Comparison of ENCODE assay signal across 12 mouse cellular contexts in genomic region chr1:132799258-132799657, GRCm38 (mm10). TPM values are rescaled to one million over a fixed set of nuclear protein-coding genes. Genes with fewer than 3 reads are reported as not detected.
DNase-seq lines count a peak whose midpoint lies in the region; ATAC-seq lines count a peak whose summit lies in the region.
"Had no signal": no experiment of that assay in that cellular context is flagged by ENCODE, and none has a peak within 500 bp of the region (broad histone marks: within the 10 kb centered on the region; RNA-seq: fewer than 3 reads in every experiment).

No protein-coding gene starts in this region.

- no peak overlapping the region for H3K4me3 ChIP-seq in hindbrain, embryonic 11.5 days (ENCODE audit: low read depth, low read length)
- no peak overlapping the region for H3K4me3 ChIP-seq in hindbrain, embryonic 12.5 days
- no peak overlapping the region for H3K4me3 ChIP-seq in limb, embryonic 10.5 days
- H3K4me3 ChIP-seq in intestine, embryonic 16.5 days (ENCODE audit: low read length) = no peak overlapping the region
- no peak overlapping the region for H3K4me3 ChIP-seq in midbrain, embryonic 13.5 days (replicated peaks)
- no peak overlapping the region for H3K4me3 ChIP-seq in forebrain, embryonic 12.5 days (replicated peaks)
- H3K4me3 ChIP-seq: embryonic facial prominence, embryonic 12.5 days; heart, embryonic 13.5 days; left cerebral cortex, adult 2 months; midbrain, embryonic 12.5 days had no signal

- peaks cover 4% of the 10 kb centered on the region; the same call in 1 of the 2 replicates for H3K27me3 ChIP-seq in hindbrain, embryonic 11.5 days (ENCODE audit: control insufficient read depth, insufficient read depth, low read length)
- H3K27me3 ChIP-seq in hindbrain, embryonic 12.5 days = peaks cover 11% of the 10 kb centered on the region
- H3K27me3 ChIP-seq in limb, embryonic 10.5 days (ENCODE audit: low read depth, poor library complexity, severe bottlenecking) = peaks cover 52% of the 10 kb centered on the region
- 0 out of 2 replicates have a peak, but pooled peaks cover 6% of the 10 kb centered on the region for H3K27me3 ChIP-seq in intestine, embryonic 16.5 days (replicated peaks; ENCODE audit: control insufficient read depth, insufficient read depth, low read length)
- peaks cover 8% of the 10 kb centered on the region; the same call in 1 of the 2 replicates for H3K27me3 ChIP-seq in midbrain, embryonic 13.5 days
- peaks cover 14% of the 10 kb centered on the region for H3K27me3 ChIP-seq in forebrain, embryonic 12.5 days

- DNase-seq in hindbrain, embryonic 11.5 days (ENCODE audit: low spot score) = peak; percentile 52
- DNase-seq in A20 (ENCODE audit: low read depth, low spot score) (peak; percentile 16), adipocyte (ENCODE audit: low spot score) (peak; percentile 58)
- DNase-seq in limb, embryonic 10.5 days (ENCODE audit: low spot score) = peak; percentile 54

- H3K4me1 ChIP-seq in hindbrain, embryonic 11.5 days (replicated peaks; ENCODE audit: control insufficient read depth, insufficient read depth, low read length) = no peaks in the 10 kb centered on the region
- peaks cover 14% of the 10 kb centered on the region for H3K4me1 ChIP-seq in hindbrain, embryonic 12.5 days
- peaks cover 7% of the 10 kb centered on the region for H3K4me1 ChIP-seq in limb, embryonic 10.5 days
- H3K4me1 ChIP-seq in intestine, embryonic 16.5 days (ENCODE audit: control insufficient read depth, insufficient read depth, low read length) = no peaks in the 10 kb centered on the region
- H3K4me1 ChIP-seq in midbrain, embryonic 13.5 days (replicated peaks) = peaks cover 19% of the 10 kb centered on the region
- H3K4me1 ChIP-seq in forebrain, embryonic 12.5 days = peaks cover 16% of the 10 kb centered on the region
- H3K4me1 ChIP-seq: embryonic facial prominence, embryonic 12.5 days; heart, embryonic 13.5 days had no signal

- H3K27ac ChIP-seq in hindbrain, embryonic 11.5 days (ENCODE audit: low read depth, low read length) = no peak overlapping the region
- H3K27ac ChIP-seq in hindbrain, embryonic 12.5 days = no peak overlapping the region
- H3K27ac ChIP-seq in limb, embryonic 10.5 days = no peak overlapping the region
- no peak overlapping the region for H3K27ac ChIP-seq in intestine, embryonic 16.5 days (ENCODE audit: low read length)
- H3K27ac ChIP-seq in midbrain, embryonic 13.5 days = no peak overlapping the region
- H3K27ac ChIP-seq in forebrain, embryonic 12.5 days = no peak overlapping the region
- H3K27ac ChIP-seq: embryonic facial prominence, embryonic 12.5 days; heart, embryonic 13.5 days; left cerebral cortex, adult 2 months; midbrain, embryonic 12.5 days had no signal

- H3K9ac ChIP-seq in hindbrain, embryonic 11.5 days (ENCODE audit: low read depth, low read length) = no peak overlapping the region
- H3K9ac ChIP-seq in hindbrain, embryonic 12.5 days = no peak overlapping the region
- H3K9ac ChIP-seq in intestine, embryonic 16.5 days (ENCODE audit: low read depth, low read length) = no peak overlapping the region
- no peak overlapping the region for H3K9ac ChIP-seq in midbrain, embryonic 13.5 days (replicated peaks)
- H3K9ac ChIP-seq in forebrain, embryonic 12.5 days = no peak overlapping the region
- H3K9ac ChIP-seq: embryonic facial prominence, embryonic 12.5 days; heart, embryonic 13.5 days; midbrain, embryonic 12.5 days had no signal

- 6% methylated on average over 6 of the region's 6 CpGs for WGBS in hindbrain, embryonic 11.5 days
- WGBS in hindbrain, embryonic 12.5 days = 9% methylated on average over 6 of the region's 6 CpGs
- 4% methylated on average over 6 of the region's 6 CpGs for WGBS in limb, embryonic 10.5 days
- 2% methylated on average over 6 of the region's 6 CpGs for WGBS in intestine, embryonic 16.5 days
- 8% methylated on average over 6 of the region's 6 CpGs for WGBS in midbrain, embryonic 13.5 days
- WGBS in forebrain, embryonic 12.5 days = 9% methylated on average over 6 of the region's 6 CpGs

- no peaks in the 10 kb centered on the region for H3K9me3 ChIP-seq in hindbrain, embryonic 11.5 days (ENCODE audit: control insufficient read depth, low read length)
- no peaks in the 10 kb centered on the region for H3K9me3 ChIP-seq in hindbrain, embryonic 12.5 days (replicated peaks)
- no peaks in the 10 kb centered on the region for H3K9me3 ChIP-seq in limb, embryonic 10.5 days (replicated peaks)
- H3K9me3 ChIP-seq in intestine, embryonic 16.5 days (ENCODE audit: control insufficient read depth, low read length) = no peaks in the 10 kb centered on the region
- H3K9me3 ChIP-seq in midbrain, embryonic 13.5 days = no peaks in the 10 kb centered on the region
- no peaks in the 10 kb centered on the region for H3K9me3 ChIP-seq in forebrain, embryonic 12.5 days
- H3K9me3 ChIP-seq: embryonic facial prominence, embryonic 12.5 days; midbrain, embryonic 12.5 days had no signal

- no peak overlapping the region for H3K4me2 ChIP-seq in hindbrain, embryonic 11.5 days (replicated peaks; ENCODE audit: low read depth, low read length)
- no peak overlapping the region for H3K4me2 ChIP-seq in hindbrain, embryonic 12.5 days (replicated peaks)
- H3K4me2 ChIP-seq in intestine, embryonic 16.5 days (ENCODE audit: low read depth, low read length) = no peak overlapping the region
- H3K4me2 ChIP-seq in midbrain, embryonic 13.5 days (replicated peaks) = no peak overlapping the region
- H3K4me2 ChIP-seq in forebrain, embryonic 12.5 days = no peak overlapping the region
- H3K4me2 ChIP-seq: embryonic facial prominence, embryonic 12.5 days; heart, embryonic 13.5 days had no signal

- no peaks in the 10 kb centered on the region for H3K36me3 ChIP-seq in hindbrain, embryonic 11.5 days (ENCODE audit: control insufficient read depth, insufficient read depth, low read length)
- no peaks in the 10 kb centered on the region for H3K36me3 ChIP-seq in hindbrain, embryonic 12.5 days
- no peaks in the 10 kb centered on the region for H3K36me3 ChIP-seq in limb, embryonic 10.5 days
- H3K36me3 ChIP-seq in intestine, embryonic 16.5 days (ENCODE audit: control insufficient read depth, insufficient read depth, low read length) = no peaks in the 10 kb centered on the region
- H3K36me3 ChIP-seq in midbrain, embryonic 13.5 days = no peaks in the 10 kb centered on the region
- no peaks in the 10 kb centered on the region for H3K36me3 ChIP-seq in forebrain, embryonic 12.5 days (replicated peaks)
- H3K36me3 ChIP-seq: embryonic facial prominence, embryonic 12.5 days; heart, embryonic 13.5 days; midbrain, embryonic 12.5 days had no signal

- ATAC-seq in hindbrain, embryonic 11.5 days (ENCODE audit: low FRiP score) = no peak
- ATAC-seq in hindbrain, embryonic 12.5 days (ENCODE audit: low FRiP score) = no peak
- no peak for ATAC-seq in intestine, embryonic 16.5 days
- no peak for ATAC-seq in midbrain, embryonic 13.5 days
- ATAC-seq in forebrain, embryonic 12.5 days (ENCODE audit: low FRiP score) = no peak

RNA-seq across cellular contexts. Expression of gene Nfasc, which starts 57.7 kb away (rescaled TPM):
- polyA plus RNA-seq in hindbrain, embryonic 11.5 days (2014; fragmentation: Nextera tagmentation; extraction: Ambion mirVana) = 26.9 and 38.0 TPM in 2 replicates
- polyA plus RNA-seq in hindbrain, embryonic 12.5 days (2016; fragmentation: Nextera tagmentation; extraction: Ambion mirVana) = 50.6 and 50.7 TPM in 2 replicates
- polyA plus RNA-seq in limb, embryonic 10.5 days (2016; fragmentation: Nextera tagmentation; extraction: Ambion mirVana) = 0.98 and 1.4 TPM in 2 replicates
- 2.0 and 2.3 TPM in 2 replicates for polyA plus RNA-seq in intestine, embryonic 16.5 days (2015; fragmentation: Nextera tagmentation; extraction: Ambion mirVana)
- 39.2 and 50.3 TPM in 2 replicates for polyA plus RNA-seq in midbrain, embryonic 13.5 days (2015; fragmentation: Nextera tagmentation; extraction: Ambion mirVana)
- polyA plus RNA-seq in forebrain, embryonic 12.5 days (2016; fragmentation: Nextera tagmentation; extraction: Ambion mirVana) = 31.9 and 35.5 TPM in 2 replicates
